Mouse (Mus musculus): ENCODE measurements around the gene Qrsl1.

GRCm38 (mm10) chr10:43856351-43856750, 45.2 kb downstream of the Qrsl1 start:
- TF ChIP-seq CTCF (IDR thresholded peaks at IDR 0.05; ENCODE audit: borderline replicate concordance, insufficient read depth, low read length) = no peak
- TF ChIP-seq POLR2A (IDR thresholded peaks at IDR 0.05; ENCODE audit: low read depth, low read length) = no peak
